Mouse (Mus musculus): ENCODE results near the gene Plvap.

- TF ChIP-seq POLR2A (IDR thresholded peaks at IDR 0.05; ENCODE audit: low read depth, low read length) (no peak), CTCF (IDR thresholded peaks at IDR 0.05; ENCODE audit: extremely low read depth, insufficient read length, insufficient replicate concordance, low read depth, low read length) (no peak)
Measured at GRCm38 (mm10) chr8:71550754-71551153, 39.2 kb upstream of the Plvap start.
